Mouse (Mus musculus) spleen, embryonic (tissue): ENCODE data around the gene Cckar.

ENCODE experiments used
- CTCF ChIA-PET: fragments of 350-600 bp; sonication (Branson Sonifier 250); formaldehyde crosslinking; loops from one replicate; lab custom pipeline; 2022; lab: Charles Lee

Gene Cckar

DNA sequence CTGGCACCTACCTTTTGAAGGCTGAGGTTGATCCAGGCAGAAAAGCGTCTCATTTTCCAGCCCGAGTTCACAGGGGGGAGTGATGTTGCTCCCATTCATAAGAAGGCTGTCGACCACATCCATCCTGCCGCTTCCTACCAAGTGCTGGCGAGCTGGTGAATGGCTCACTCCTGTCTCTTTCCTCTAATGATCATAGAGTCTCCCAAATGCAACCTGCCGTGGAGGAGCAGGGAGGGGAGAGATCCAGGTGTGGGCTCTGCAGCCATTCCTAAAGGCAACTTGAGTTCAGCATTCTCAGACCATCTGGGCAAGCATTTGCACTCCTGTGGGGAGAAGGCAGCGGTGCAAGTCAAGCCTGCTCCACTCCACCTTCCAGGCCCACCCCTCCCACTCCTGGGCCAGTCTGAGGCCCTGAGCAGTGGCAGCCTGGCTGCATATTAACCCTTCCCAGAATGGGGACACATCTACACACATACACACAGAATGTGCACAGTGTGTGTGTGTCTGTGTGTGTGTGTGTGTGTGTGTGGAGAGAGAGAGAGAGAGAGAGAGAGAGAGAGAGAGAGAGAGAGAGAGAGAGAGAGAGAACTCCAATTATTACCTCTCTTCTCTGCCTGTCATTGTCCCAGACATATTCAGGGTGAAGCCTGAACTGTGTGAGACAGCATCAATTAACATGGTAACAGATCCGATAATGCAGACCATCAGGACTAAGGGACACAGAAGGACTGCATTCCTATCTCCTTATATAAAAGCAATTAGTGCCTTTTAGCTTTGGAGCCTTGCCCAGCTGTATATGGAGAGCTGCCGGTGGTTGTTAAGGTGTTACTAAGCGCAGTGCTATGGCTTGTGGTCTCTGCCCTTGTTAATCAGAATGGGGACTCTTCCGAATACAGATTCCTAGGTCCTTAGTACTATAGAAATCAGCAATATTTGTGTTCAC, at the start of gene Cckar:
TSS of gene Cckar (minus strand) at position 471 of the 943 bp plus-strand sequence.
- CTCF ChIA-PET: no interaction called here

DNA sequence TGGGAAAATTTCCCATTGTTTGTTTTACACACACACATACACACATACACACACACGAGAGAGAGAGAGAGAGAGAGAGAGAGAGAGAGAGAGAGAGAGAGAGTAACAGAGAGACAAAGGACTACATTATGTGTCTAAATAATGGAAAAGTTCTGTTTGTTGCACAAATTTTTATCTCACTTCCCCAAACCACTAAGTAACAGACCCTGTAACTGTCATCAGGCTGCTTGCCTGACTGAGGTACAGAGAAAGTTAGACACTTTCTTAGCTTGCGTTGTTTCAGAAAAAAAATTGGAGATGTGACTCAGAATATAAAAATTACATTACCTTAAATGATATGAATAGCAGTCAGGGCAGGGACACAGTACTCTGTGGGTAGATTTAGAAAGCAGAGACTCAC, 36.6 kb upstream of the Cckar start:
- CTCF ChIA-PET: no interaction called here

DNA sequence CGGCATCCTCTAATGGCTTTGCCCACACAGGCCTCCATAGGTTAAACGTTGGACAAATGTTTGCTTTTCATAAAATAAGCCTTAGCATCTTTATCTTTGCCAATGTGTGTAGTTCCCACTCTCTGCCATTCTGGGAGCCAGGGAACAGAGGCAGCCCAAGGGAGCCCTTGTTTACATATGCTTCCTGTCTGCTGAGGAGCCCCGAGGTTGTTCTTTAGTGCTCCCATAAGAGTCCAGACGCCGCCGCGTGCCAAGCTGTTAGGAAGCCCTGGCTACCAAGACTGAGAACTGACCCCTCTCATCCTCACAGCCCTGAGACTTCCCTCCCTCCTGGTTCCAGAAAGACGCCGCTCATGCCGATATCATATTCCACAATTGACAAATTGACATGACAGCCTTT, 25.4 kb upstream of the Cckar start:
- CTCF ChIA-PET: no interaction called here

DNA sequence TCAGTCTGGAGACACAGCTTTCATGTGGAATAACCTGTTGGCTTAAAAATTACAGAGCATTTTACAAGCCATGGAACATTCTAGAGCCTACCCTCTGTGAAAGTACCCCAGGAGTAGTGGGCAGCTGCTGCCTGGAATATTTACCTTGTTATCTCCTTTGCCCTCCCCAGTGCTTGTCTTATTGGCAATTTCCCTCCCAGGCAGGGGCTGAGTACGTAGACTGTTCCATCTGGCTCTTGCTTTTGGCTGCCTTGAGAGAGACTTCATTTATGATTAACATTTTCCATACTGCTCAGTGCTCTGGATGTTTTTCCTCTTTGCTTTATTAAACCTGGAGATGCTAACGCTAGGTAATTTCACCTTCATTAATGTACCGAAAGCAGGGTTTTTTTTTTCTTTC, 20.1 kb upstream of the Cckar start:
- CTCF ChIA-PET: no interaction called here

GRCm38 (mm10) chr5:53726011-53726410, 18.5 kb upstream of the Cckar start:
- CTCF ChIA-PET: no interaction called here

DNA sequence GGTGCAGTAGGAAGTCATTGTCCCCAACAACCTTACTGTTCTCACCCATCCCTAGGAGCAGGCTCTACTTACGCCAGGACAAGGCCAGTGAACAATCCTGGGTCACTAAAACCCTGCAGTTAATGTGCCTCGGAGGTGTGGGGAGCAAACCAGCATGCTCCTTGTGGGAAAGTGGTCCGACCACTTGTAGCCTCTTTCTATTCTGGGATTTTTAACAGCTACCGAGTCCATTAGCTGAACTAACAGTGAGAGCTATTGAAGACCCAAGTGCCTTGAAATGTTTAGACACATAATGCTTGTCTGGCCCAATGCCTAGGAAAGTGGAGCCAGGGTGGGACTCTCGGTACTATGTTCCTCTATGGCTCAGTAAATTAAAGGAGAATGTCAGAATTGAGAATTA, 9.0 kb upstream of the Cckar start:
- CTCF ChIA-PET: no interaction called here

DNA sequence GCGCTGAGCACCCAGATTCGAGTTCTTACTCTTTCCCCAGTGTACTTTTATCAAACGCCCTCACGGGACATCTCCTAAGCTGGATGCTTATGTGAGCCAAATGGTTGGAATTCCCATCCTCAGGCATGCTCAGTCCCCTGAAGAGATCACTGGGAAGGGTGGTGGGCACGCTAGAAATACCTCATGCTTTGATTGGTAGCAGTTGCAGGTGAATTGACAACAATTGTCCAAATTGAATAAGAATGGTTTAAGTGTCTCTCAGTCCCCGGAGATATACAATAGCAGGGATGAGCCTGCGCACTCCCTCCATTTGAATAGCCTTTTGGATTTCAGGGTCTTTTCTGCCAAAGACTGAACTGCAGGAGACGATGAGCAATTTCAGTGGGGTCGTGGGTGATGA, 3.8 kb upstream of the Cckar start:
- CTCF ChIA-PET: no interaction called here

DNA sequence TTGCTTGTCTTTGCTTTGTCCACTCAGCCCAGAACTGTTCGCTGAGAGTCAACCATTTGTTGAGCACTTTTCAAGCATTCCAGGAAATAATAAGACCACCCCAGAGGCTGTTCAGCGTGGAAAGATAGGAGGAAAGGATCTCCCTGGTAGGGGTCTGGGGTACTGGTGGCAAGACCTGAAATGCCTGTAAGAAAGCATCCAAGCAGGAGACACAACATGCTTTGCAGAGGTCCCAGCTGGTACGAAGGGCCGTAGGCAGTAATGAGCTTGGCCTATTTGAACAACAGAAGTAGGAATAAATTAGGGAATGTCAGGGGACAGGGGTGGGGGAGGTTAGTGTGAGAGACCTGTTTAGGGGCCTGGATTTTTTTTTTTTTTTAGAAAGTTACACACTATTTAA, 686 bp upstream of the Cckar start:
- CTCF ChIA-PET: no interaction called here

GRCm38 (mm10) chr5:53702686-53703085, 4.8 kb downstream of the Cckar start:
- CTCF ChIA-PET: no interaction called here

- CTCF ChIA-PET: no interaction called here
Measured at GRCm38 (mm10) chr5:53697794-53698193, 9.7 kb downstream of the Cckar start.

DNA sequence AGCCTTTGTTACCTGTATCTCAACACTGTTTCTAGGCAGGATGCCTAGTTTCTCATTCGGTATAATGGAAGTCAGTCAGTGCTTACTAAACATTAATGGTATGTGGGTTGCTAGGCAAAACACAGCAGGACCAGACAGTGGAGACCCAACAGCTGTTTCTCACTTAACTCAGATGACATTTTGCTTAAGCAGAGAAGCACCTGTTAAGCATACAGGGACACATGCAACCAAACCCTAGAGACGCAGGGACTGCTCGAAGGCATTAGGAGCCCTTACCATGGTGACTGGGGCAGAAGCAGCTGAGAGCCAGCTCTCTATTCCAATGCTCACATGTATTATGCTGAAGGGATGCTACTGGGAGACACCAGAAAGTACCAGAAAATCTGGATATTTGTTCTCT, 10.8 kb downstream of the Cckar start:
- CTCF ChIA-PET: no interaction called here

- CTCF ChIA-PET: no interaction called here
Measured at GRCm38 (mm10) chr5:53692662-53693061, 14.8 kb downstream of the Cckar start.

- CTCF ChIA-PET: no interaction called here
Measured at GRCm38 (mm10) chr5:53692100-53692499, 15.4 kb downstream of the Cckar start.

DNA sequence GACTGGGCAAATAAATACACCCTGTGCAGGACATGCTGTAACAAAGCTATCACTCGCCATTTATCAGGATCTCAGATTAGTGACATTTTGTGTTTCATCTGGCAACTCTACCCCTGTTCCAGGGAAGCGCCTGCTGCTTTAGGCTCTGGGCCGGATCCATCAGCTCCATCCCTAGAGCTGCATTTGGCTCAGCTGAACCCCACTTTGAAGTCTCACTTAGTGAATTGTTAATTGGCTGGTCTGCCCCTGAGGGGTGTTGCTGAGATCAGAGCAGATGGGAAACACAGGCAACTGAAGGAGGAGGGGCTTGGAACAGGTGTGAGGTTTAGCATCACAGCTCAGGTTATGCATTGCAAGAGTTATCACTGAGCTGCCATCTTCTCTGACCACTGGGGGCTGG, 15.9 kb downstream of the Cckar start:
- CTCF ChIA-PET: no interaction called here

DNA sequence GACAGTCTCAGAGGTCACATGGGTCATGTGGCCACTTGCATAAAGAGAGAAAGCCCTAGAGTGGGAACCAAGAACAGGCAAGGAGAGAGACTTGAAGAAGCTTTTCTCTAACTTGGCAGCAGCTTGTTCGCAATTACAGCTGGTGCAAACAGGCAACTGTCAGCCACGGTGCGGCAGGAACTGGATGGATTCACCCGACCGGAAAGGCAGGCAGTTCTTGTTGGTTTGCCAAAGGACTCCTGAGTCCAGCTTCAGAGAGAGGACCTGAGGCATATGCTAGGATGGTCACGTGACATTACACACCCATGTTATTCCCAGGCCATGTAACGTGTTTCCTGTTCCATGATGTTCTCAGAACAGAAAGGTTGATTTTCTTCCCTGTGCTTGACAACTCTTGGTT, 19.2 kb downstream of the Cckar start:
- CTCF ChIA-PET: no interaction called here

GRCm38 (mm10) chr5:53686379-53686778, 21.1 kb downstream of the Cckar start:
- CTCF ChIA-PET: no interaction called here

- CTCF ChIA-PET: no interaction called here
Measured at GRCm38 (mm10) chr5:53685623-53686022, 21.9 kb downstream of the Cckar start.

GRCm38 (mm10) chr5:53684417-53684816, 23.1 kb downstream of the Cckar start:
- CTCF ChIA-PET: no interaction called here

- CTCF ChIA-PET: no interaction called here
Measured at GRCm38 (mm10) chr5:53683916-53684315, 23.6 kb downstream of the Cckar start.

DNA sequence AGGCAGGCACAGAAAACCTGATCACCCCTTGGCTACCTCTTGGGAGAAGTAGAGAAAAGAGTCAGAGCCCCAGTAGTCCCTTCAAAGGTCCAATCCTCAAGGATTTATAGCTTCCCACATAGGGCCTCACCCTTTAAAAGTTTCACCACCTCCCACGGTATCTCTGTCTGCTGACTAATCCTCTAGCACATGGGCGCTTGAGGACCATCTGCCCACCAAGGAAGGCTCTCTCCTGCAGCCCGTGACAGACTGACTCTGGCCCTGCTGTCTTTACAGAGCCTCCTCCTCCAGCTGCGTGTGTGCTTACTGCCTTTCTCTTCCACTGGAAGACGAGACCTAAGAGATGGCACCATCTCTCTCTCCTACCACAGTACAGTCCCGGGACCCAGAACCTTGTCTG, 27.9 kb downstream of the Cckar start:
- CTCF ChIA-PET: interaction anchor here (0.6 kb wide), 1 partner anchor 396 kb away, joined by 6 read pairs; no protein-coding TSS in a partner anchor

DNA sequence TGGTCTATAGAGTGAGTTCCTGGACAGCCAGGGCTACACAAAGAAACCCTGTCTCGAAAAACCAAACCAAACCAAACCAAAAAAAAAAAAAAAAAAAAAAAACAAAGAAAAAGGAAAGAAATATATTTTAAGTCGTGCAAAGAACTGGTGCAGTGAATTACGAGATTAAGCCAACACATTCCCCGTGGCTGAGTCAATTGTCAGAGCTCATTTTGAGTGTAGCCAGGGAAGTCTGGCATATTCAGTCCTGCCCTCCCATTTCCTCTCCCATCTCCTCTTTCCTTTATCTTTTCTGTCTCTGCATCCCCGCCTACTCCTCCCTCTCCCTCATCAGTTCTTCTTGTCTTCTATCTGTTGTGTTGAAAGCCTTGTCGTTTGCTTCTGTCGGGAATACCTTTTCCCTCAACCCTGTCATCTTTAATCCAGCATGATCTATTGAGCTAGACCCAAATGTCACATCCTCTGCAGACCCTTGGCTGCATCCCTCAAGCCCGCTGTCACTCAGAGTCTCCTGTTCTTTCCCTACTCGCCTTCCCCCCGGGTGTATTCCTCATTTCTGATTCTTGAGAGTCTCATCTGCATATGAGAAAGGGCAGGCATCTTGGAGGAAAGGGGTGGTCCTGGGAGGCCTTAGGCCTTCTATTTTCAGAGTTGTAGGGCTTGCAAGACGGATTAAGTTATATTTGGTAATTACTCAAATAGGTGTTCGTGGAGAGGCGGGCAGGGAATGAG, 29.3 kb downstream of the Cckar start:
- CTCF ChIA-PET: no interaction called here

GRCm38 (mm10) chr5:53676671-53677070, 30.8 kb downstream of the Cckar start:
- CTCF ChIA-PET: no interaction called here
